Mouse (Mus musculus) ZHBTc4 (cell line): ENCODE measurements around the gene Zbtb38.

Experiments
- DNase-seq: peaks from one replicate; pipeline ENCODE4 v3.0.0-alpha.2; 2011; ENCODE audit warnings: low read depth, low spot score

The Zbtb38 gene

DNA sequence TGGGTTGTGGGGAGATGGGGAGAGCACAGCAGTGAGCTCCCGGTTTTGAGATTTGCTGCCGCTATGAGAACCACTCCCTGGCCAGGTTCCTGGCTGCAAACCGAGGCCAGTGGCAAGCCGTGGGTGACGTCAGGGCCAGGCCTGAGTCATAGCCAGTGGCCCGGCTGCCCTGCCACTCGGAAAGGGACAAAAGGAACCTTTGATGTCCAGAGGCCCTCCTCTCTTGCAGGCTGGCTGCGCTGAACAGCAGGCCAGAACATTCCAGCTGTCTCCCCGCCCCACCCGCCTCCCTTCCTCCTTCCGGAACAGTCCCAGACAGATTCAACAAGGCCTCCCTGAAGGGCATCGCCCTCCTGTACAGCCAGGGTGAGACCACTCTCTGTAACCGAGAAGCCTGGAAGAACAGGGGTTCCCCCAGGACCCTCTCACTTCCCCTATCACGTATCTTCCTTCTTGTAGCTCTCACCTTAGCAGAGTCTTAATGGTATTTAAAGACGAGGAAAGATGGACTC is at the start of gene Zbtb38:
Gene Zbtb38, minus strand, starts transcription at position 229 of the 512 bp plus-strand sequence.
- peak; percentile 91 for DNase-seq

DNA sequence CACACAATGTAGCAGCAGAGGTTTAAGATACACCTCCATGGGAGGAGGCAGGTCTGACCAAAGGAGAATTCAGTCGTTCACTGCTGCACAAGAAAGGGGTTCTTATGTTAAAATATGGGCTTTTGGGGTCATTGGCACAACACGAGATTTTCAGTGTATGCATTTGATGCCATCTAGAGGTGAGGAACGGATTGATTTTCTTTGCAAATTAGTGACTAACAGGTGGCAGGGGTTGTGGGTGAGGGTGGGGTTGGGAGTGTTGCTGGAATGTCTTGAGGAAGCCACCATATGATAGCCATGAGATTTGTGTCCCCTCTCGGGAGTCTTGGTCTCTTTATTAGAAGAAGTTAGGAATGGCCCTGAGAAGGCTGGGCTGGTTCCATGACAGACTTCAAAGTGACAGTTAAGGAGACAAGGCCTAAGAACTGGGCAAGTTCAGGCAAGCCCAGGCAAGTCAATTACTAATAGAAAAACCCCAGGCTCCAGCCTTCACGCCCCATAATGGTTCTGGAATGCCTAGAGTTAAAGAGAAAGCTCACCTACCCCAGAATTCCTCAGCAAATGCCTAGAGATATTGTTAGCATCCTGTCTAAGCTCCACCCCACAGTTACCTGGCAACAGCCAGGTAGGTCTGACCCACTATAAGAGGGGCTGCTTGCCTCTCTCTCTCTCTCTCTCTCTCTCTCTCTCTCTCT is 47.6 kb upstream of the Zbtb38 start:
- DNase-seq, result peak; percentile 82

DNA sequence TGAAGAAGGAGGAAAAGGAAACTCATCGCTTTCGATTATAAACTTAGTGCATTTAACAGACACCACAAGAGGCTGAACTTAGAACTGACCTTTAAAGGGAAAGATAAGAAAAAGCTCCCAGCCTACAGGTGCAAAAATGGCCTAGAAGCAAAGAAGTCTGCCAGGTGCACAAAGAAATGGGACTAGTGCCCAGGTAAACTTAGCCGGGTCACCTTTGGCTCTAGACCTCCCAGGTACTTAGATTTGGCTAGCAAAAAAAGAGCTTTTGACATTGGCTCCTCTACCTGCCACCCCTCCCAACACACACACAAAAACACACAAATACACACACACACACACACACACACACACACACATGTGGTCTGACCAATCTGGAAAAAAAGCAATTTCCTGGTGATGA is 44.7 kb upstream of the Zbtb38 start:
- no peak for DNase-seq

DNA sequence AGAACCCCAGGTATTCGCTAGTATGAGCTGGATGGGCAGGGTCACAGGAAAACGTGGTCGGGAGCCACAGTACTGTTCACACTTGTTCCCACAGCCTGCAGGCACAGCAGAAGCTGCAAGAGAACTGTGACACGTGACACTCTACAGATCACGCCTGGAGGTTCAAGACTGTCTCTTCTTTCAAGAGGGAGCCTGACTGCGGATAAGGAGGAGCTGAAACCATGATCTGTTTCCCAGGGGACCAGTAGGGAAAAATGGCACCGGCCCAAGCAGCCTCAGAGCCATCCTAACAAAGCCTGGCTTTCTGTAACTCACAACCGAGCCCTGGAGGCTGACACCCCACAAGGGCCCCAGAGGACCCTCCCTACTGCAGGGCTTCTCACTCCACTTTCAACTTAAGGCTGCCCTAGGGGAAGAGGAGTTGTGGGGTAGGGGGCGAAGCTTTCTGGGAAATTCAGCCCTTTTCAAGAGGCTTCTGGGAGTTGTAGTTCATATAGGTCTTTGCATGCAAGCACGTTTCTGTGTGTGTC is 42.8 kb upstream of the Zbtb38 start:
- DNase-seq, result peak; percentile 63

DNA sequence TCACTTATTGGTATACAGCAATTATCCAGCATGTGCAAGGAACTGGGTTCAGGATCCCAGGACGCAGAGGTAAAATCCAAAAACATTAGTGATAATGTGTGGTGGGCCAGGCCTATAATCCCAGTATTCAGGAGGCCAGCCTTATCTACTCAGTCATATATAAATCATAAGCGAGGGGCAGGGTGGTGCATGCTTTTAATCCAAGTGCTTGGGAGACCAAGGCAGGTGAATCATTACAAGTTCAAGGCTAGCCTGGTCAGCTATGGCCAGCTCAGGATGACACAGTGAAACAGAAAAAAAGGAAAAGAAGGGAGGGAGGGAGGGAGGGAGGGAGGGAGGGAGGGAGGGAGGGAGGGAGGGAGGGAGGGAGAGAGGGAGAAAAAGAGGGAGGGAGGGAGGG is 42.0 kb upstream of the Zbtb38 start:
- DNase-seq, result no peak

DNA sequence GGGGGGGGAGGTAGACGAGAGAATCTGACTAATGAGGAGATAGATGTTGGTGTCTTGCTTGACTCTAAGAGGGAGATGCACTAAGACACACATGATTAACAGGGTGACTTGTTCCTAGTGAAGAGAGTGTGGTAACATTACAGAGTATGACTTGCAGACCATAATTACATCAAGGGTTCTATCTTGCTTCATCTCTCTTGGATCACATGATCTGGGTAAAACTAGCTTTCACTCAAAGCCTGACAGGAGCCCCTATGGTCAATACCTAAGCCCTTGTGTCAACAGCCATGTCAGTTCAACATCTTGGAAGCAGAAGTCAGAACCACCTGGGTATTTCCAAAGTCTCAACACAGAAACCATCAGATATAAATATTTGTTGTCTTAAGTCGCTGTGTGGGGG is 39.9 kb upstream of the Zbtb38 start:
- no peak for DNase-seq

DNA sequence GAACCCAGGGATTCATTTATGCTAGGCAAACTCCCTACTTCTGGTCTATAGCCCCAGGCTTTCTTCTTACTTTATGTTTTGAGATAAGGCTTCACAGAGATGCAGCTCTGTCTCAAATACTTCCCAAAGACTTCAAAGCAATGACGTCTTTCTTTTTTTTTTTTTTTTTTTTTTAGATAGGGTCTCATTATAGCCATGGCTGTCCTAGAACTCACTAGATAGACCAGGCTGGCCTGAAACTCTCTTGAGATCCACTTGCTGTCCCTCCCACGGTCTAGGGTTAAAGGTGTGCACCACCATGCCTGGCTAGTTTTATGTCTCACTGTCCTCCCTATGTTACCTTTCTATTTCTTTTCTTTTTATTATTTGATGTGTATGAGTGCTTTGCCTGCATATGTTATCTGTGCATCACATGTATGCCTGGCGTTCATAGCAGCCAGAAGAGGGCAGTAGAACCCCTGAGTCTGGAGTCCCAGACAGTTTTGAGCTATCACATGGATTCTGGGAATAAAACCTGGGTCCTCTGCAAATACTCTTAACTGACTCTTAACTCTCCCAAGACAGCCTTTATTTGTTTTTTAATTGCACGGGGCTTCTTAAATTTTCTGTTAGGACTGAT is 37.9 kb upstream of the Zbtb38 start:
- peak; percentile 79 for DNase-seq

DNA sequence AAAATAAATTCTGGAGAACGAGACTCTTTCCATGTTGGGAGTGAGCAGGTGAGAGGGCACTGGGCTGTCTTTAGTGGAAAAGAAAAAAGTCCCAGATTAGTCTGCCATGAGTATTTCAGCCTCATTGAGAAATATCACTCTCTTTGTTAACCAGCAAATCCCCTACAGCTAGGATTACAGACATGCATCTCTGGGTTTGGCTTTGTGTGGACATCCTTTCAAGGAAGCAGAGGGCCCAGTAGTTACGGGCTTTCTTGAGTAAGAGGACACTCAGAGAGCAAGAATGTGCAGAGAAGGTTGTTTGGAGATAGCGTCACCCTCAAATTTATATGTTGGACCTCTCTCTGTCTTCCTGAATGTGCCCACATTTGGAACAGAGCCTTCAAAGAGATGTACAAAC is 37.3 kb upstream of the Zbtb38 start:
- DNase-seq, result no peak

DNA sequence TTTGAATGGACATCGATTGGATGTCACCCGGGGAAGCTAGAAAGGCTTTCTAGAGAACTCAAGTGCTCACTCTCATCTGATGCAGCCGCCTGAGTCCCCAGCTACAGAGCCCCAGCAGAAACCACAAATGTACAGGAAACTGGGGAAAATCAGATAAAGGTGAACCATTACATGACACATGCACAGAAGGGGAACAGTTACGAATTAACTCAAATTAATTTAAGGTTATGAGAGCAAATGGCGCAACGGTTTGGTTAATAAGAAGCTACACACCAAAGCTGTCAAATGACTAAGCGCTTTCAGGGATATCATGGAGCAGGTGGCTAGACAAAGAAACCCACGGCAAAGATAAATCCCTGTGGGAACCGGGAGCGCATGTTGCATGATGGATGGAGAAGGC is 35.2 kb upstream of the Zbtb38 start:
- DNase-seq, result no peak

DNA sequence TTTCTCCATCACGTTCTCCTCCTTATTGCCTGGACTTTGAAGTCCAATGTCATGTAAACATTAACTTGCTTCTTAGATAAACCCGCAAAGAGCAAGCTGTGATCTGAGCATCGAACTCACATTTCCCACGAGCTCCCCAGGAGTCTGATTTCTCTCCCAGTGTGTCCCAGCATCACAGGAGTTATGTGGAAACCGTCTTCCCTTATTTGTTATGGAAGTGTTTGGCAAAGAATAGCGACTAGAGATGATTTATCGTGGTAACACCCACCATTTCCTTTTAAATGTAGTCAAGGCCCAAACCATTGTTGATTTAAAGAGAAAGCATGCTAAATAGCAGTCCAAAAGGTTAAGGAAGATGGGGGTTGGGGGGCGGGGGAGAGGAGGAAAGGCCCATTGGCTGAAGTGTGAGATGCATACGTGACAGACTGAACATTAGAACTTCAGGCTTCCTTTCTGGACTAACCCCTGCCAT is 33.3 kb upstream of the Zbtb38 start:
- DNase-seq, result peak; percentile 27

DNA sequence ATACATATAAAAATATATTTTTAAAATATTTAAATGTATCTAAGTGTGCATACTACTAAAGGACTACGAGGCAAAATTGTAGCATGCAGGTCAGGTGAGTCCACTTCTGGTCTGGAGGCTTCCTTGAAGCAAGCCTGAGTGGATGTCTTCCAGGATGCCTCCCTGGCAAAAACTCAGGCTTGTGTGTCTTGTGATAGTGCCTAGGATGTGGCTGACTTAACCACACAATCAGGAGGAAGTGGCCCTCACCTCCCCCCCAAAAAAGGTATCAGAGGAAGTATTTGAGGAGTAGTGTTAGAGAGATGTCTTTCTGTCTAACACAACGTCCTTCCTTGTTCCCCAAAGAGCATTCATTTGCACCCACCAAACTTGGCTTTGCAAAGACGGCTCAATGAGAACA is 32.6 kb upstream of the Zbtb38 start:
- no peak for DNase-seq

DNA sequence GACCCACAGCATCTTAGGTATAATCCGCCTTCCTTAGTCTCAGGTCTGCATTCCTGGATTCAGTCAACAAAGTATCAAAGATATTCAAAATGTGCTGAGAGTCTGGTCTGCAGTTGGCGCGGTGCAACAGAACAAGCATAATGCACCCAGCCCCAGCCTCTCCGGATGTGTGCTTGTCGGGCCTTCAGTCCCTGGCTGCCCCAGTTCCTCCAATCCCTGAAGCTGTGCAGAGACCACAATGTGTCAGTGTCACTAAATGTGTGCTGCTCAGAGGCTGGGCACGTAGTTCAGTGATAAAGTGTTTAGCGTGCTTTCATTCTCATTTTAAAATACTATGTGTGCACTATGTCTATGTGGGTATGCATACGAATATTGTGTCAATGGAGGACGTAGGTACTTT is 31.0 kb upstream of the Zbtb38 start:
- DNase-seq, result no peak

DNA sequence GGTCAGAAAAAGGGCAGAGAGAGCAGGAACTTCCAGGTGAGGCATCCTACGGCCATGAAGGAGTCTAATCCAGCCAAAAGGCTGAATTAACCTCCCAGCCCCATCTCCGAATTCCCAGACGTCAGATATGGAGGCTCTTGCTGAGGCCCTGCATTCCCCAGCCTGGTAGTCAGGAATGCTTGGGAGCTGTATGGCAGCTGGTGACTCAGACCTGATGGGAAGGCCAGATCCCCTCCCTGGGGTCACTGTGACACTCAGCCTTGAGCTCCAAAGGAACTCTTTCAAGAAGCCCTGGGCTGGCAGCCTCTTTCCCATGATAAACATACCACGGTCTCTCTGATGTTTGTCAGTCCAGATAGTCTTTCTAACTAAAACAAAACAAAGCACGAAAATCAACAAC is 30.6 kb upstream of the Zbtb38 start:
- no peak for DNase-seq

DNA sequence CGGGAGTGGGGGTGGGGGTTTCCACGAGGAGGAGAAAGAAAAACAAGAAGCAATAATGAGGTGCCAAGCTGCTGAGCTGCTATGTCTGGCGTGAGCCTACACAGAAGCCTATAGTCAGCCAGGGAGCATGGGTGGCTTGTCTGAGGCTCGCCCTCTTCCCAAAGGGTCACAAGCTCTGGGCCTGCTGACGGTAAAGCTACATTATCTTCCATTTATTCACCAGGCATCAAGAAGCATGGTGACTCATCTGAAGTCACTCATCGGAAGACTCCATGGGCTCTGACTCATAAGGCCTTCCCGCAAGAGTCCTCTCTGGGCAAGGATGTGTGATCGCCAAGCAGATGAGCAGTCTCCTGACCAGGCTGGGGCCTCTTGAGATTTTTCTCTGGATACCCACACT is 29.4 kb upstream of the Zbtb38 start:
- DNase-seq, result no peak

DNA sequence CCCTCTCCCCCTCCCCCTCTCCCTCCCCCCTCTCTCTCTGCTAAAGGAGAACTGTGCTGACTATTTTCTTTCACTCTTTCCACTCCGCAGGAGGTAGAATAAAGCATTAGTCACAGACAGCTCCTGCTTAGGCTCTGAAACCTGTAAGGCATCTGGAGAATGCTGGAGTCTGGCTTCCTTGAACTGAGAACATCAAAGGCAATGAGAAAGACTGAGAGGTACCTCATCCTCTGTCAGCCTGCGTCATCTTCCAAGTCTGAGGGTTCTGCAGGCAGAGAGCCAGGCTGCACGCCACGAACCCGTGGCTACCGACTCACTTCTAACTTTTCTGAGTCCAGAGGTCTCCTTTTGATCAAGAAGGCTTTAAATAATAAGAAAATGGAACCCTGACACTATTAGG is 20.5 kb upstream of the Zbtb38 start:
- no peak for DNase-seq

DNA sequence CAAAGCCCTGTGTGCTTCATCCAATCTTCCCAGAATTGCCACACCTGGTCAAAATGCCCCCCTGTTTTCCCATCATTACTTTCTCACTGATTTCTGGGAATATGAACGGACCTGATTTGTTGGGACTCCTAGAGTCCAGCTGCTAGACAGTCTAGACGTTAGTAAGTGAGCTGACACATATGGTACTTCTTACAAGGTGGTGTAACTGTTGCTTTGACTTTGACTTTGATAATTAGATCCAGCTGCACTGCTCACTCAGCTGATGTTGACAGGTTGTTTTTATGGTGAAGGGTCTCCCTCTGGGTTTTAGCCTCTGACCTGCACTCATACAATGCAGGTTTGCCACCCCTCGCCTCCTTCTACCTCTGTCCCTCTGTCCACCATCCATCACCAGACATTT is 17.8 kb upstream of the Zbtb38 start:
- DNase-seq, result no peak

DNA sequence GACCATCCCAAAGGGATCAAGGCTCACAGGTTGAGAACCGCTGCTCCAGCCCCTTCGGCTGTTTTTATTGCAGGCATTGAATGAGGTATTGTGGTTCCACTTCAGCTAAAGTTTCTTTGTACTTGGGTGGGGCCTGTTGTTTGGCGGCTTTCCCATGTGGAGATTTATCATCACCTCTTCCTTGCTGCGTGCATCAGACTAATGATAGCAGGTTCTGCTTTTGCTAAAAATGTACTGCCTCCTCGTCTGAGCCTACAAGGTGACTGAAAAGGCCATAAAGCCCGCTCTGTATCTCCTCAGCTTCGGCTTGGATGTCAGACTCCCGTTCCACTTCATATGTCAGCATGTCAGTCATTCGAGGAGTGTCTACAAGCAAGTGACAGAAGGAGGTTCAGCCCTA is 17.0 kb upstream of the Zbtb38 start:
- no peak for DNase-seq

DNA sequence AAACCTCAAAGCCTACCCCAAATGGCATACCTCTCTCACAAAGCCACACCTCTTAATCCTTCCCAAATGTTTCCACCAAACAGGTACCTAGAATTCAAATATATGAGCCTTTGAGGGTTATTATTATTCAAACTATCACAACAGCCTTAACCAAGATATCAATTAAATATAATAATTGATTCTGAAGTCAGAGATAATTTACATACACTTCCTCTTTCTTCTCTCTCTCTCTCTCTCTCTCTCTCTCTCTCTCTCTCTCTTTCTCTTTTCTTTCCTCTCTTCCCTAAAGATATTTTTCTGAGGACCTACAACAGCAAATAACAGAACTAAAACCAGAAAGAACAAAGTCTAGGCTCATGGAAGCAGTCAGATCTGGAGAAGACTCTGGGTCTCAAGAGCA is 15.2 kb upstream of the Zbtb38 start:
- DNase-seq, result no peak

DNA sequence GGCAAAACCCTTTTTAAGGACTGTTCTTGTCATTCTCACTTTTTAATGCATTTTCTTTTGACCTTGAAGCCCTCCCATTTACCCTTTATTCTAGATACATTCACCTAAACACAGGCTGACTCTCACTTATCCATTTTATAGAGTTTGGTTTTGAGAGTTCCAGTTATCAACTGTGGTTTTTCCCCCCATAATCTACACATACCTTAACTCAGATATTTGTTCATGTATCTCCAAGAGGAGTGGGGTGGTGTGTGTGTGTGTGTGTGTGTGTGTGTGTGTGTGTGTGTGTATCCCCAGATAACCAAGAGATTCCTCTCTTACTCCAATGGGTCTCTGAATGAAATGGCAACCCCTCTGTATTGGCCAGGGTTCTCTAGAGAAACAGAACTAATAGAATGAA is 13.4 kb upstream of the Zbtb38 start:
- no peak for DNase-seq

DNA sequence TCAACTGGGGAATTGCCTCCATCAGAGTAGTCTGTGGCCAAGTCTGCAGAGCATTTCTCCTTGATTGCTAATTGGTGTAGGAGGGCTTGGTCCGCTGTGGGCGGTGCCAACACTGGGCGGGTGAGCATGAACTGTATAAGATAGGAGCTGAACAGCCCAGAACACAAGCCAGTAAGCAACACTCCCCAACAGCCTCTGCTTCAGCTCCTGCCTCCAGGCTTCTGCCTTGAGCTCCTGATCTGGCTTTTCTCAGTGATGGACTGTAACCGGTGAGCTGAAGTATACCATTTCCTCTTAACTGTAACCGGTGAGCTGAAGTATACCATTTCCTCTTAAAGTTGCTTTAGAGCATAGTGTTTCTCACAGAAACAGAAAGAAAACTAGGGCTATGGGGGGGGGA is 12.8 kb upstream of the Zbtb38 start:
- DNase-seq, result peak; percentile 67

DNA sequence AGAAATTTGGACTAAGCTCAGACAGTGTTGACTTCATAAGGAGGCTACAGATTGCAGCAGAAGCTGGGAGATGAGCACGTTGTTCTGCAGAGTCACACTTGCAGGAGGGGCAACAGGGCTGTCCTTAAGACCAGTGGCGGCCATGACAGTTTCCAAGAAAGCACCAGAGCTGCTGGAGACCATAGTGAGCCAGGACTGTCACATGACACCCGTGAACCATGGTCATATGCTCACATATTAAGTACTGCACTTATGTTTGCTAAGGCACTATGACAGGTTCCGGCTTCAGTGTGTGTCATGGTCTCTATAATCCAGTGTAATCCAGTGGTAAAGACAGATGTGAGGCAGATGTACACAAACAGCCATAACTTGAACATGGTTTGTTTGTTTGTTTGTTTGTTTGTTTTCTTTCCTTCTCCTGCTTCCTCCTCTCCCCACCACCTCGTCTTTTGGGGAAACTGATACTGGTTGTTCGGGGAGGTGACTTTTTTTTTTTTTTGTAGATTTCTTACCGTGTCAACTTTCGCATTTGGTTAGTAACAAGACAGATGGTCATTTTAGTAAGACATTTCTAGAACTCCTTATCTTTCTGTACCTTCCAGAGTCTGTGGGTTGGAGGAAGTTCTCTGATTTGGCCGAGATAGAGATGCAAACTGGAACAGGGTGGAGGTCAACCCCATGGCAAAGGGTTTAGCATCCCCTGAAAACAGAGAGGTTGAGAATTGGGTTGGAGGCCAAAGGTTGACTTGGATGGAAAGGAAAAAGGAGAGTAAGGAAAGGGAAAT is 11.4 kb upstream of the Zbtb38 start:
- DNase-seq, result no peak

DNA sequence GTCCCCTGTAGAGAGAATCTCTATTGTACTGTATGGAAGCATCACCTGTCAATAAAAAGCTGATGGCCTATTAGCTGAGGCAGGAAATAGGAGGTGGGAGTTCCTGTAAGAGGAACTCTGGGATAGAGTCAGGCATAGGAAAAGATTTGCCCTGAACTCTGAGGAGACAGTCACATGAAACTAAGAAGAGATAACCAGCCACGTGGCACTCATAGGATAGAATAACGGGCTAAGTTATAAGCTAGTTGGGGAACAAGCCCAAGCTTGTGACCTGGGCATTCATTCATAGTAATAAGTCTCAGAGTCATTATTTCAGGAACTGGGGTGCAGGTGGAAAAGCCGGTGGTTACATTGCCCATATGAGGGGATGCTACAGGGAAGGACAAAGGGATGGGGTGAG is 10.4 kb upstream of the Zbtb38 start:
- DNase-seq, result no peak
